Mouse (Mus musculus): Measurements from ENCODE around the gene Elavl3.

The Elavl3 gene

GRCm38 (mm10) chr9:22004546-22004945 is 47.3 kb downstream of the Elavl3 start:
- in situ Hi-C loops (cut with MboI, MseI), result no loop called here

GRCm38 (mm10) chr9:22003163-22003554 is 48.7 kb downstream of the Elavl3 start:
- in situ Hi-C loops (cut with MboI, MseI), result no loop called here

GRCm38 (mm10) chr9:22002194-22003162 is 49.3 kb downstream of the Elavl3 start, which contains the start of the genes Ccdc151 and Prkcsh:
TSS of gene Ccdc151 (minus strand) at chr9:22002634.
TSS of gene Prkcsh (plus strand) at chr9:22002806.
- in situ Hi-C loops (cut with MboI, MseI), result no loop called here

GRCm38 (mm10) chr9:22001633-22002032 is 50.2 kb downstream of the Elavl3 start:
- in situ Hi-C loops (cut with MboI, MseI), result no loop called here

- in situ Hi-C loops (cut with MboI, MseI), result no loop called here
Observed at GRCm38 (mm10) chr9:22000296-22000695, 51.5 kb downstream of the Elavl3 start.

- in situ Hi-C loops (cut with MboI, MseI), result no loop called here
Observed at GRCm38 (mm10) chr9:21996178-21996867, 55.5 kb downstream of the Elavl3 start.

GRCm38 (mm10) chr9:21992227-21992626 is 59.6 kb downstream of the Elavl3 start:
- in situ Hi-C loops (cut with MboI, MseI), result no loop called here

- in situ Hi-C loops (cut with MboI, MseI), result loop anchor here (5.0 kb wide), 1 partner anchor 43 kb away; no protein-coding TSS in a partner anchor
Observed at GRCm38 (mm10) chr9:21989230-21990110, 62.4 kb downstream of the Elavl3 start, which contains the start of gene Rgl3. TSS of gene Rgl3 (minus strand) at chr9:21989446.

GRCm38 (mm10) chr9:21988421-21989101 is 63.3 kb downstream of the Elavl3 start:
- in situ Hi-C loops (cut with MboI, MseI), result loop anchor here (5.0 kb wide), 1 partner anchor 44 kb away; no protein-coding TSS in a partner anchor

GRCm38 (mm10) chr9:21987592-21988342 is 64.1 kb downstream of the Elavl3 start:
- in situ Hi-C loops (cut with MboI, MseI), result loop anchor here (5.0 kb wide), 1 partner anchor 45 kb away; no protein-coding TSS in a partner anchor

- in situ Hi-C loops (cut with MboI, MseI), result no loop called here
Observed at GRCm38 (mm10) chr9:21983911-21984310, 67.9 kb downstream of the Elavl3 start.

GRCm38 (mm10) chr9:21978398-21979128 is 73.3 kb downstream of the Elavl3 start:
- in situ Hi-C loops (cut with MboI, MseI), result no loop called here

GRCm38 (mm10) chr9:21977972-21978371 is 73.9 kb downstream of the Elavl3 start:
- in situ Hi-C loops (cut with MboI, MseI), result no loop called here

GRCm38 (mm10) chr9:21977331-21977730 is 74.5 kb downstream of the Elavl3 start:
- in situ Hi-C loops (cut with MboI, MseI), result no loop called here

GRCm38 (mm10) chr9:21976626-21977175 is 75.1 kb downstream of the Elavl3 start:
- in situ Hi-C loops (cut with MboI, MseI), result no loop called here

- in situ Hi-C loops (cut with MboI, MseI), result no loop called here
Observed at GRCm38 (mm10) chr9:21969304-21969703, 82.5 kb downstream of the Elavl3 start.

- in situ Hi-C loops (cut with MboI, MseI), result no loop called here
Observed at GRCm38 (mm10) chr9:21968883-21969282, 82.9 kb downstream of the Elavl3 start.
